Mouse (Mus musculus) megakaryocyte, adult 5-6 weeks (primary cell): ENCODE measurements around the gene Fam13c. TPM values are rescaled to one million over a fixed set of nuclear protein-coding genes. Genes with fewer than 3 reads are reported as not detected.

Experiments used
- ATAC-seq: 2 replicates; pipeline ENCODE4 v1.8.0; 2016; ENCODE audit warnings: mild to moderate bottlenecking, inconsistent platforms; ENCODE audit not compliant: poor library complexity, severe bottlenecking
- total RNA-seq, 2 experiments: library from RNA; stranded (forward) in 1 of 2; stranded (reverse) in 1 of 2; fragments of 153-499, 151-499 nt in 1 of 2; fragments of 221-1000, 200-1000 nt in 1 of 2; gene quantifications; 2 replicates each; pipeline versions ENCODE4 v1.2.3 to v1.2.4; 2015 to 2017

Fam13c gene
- total RNA-seq, 2 experiments from 2014 or later, result 0.22 TPM; not detected in 1

GRCm38 (mm10) chr10:70458574-70459263 lies 18.4 kb downstream of the Fam13c start:
- no peak for ATAC-seq

- no peak for ATAC-seq
Observed at GRCm38 (mm10) chr10:70465638-70466037, 25.4 kb downstream of the Fam13c start.

GRCm38 (mm10) chr10:70470836-70471235 lies 30.6 kb downstream of the Fam13c start:
- no peak for ATAC-seq

GRCm38 (mm10) chr10:70477741-70478145 lies 37.5 kb downstream of the Fam13c start:
- ATAC-seq, result no peak

GRCm38 (mm10) chr10:70483736-70484135 lies 43.5 kb downstream of the Fam13c start:
- no peak for ATAC-seq

GRCm38 (mm10) chr10:70484568-70485286 lies 44.4 kb downstream of the Fam13c start:
- ATAC-seq, result no peak

GRCm38 (mm10) chr10:70485287-70485612 lies 45.0 kb downstream of the Fam13c start:
- ATAC-seq, result no peak

GRCm38 (mm10) chr10:70486651-70487050 lies 46.4 kb downstream of the Fam13c start:
- ATAC-seq, result no peak

GRCm38 (mm10) chr10:70493891-70494290 lies 53.6 kb downstream of the Fam13c start:
- ATAC-seq, result no peak

GRCm38 (mm10) chr10:70494441-70494840 lies 54.2 kb downstream of the Fam13c start:
- ATAC-seq, result no peak

GRCm38 (mm10) chr10:70495106-70496104 lies 55.1 kb downstream of the Fam13c start:
- ATAC-seq, result no peak

- no peak for ATAC-seq
Observed at GRCm38 (mm10) chr10:70496938-70497337, 56.7 kb downstream of the Fam13c start.

GRCm38 (mm10) chr10:70498328-70498727 lies 58.0 kb downstream of the Fam13c start:
- no peak for ATAC-seq

- no peak for ATAC-seq
Observed at GRCm38 (mm10) chr10:70499246-70499645, 59.0 kb downstream of the Fam13c start.

- ATAC-seq, result no peak
Observed at GRCm38 (mm10) chr10:70504871-70505270, 64.6 kb downstream of the Fam13c start.

- no peak for ATAC-seq
Observed at GRCm38 (mm10) chr10:70505395-70505794, 65.1 kb downstream of the Fam13c start.

- no peak for ATAC-seq
Observed at GRCm38 (mm10) chr10:70505842-70506241, 65.6 kb downstream of the Fam13c start.

- no peak for ATAC-seq
Observed at GRCm38 (mm10) chr10:70506499-70507168, 66.4 kb downstream of the Fam13c start.

- ATAC-seq, result no peak
Observed at GRCm38 (mm10) chr10:70507880-70508279, 67.6 kb downstream of the Fam13c start.

- no peak for ATAC-seq
Observed at GRCm38 (mm10) chr10:70514848-70515247, 74.6 kb downstream of the Fam13c start.

GRCm38 (mm10) chr10:70516661-70517060 lies 76.4 kb downstream of the Fam13c start:
- no peak for ATAC-seq
